Mouse (Mus musculus) E14TG2a.4 (cell line): ENCODE measurements around the gene Cript.

Experiments
- CTCF ChIP-seq: conservative IDR thresholded peaks from 2 replicates; pipeline ENCODE4 v1.5.1; 2014; ENCODE audit warnings: low read length
- NANOG ChIP-seq: IDR thresholded peaks from 2 replicates; pipeline ENCODE4 v1.6.1; 2014; ENCODE audit warnings: borderline replicate concordance, low read length, mixed read lengths
- POU5F1 ChIP-seq: IDR thresholded peaks from 2 replicates; pipeline ENCODE4 v1.6.1; 2014; ENCODE audit warnings: low read length, borderline replicate concordance

GRCm38 (mm10) chr17:87082547-87082946 lies 57.2 kb downstream of the Cript start:
- TF ChIP-seq CTCF, result no peak
- TF ChIP-seq POU5F1, result no peak
- no peak for TF ChIP-seq NANOG
